Mouse (Mus musculus) neutrophil, adult 65 days (primary cell): ENCODE measurements around the gene Hs6st2. TPM values are rescaled to one million over a fixed set of nuclear protein-coding genes. Genes with fewer than 3 reads are reported as not detected.

ENCODE experiments used
- total RNA-seq: library from RNA; stranded (reverse); gene quantifications from 2 replicates; pipeline ENCODE4 v1.2.4, GENCODE M21; 2023

Hs6st2 gene
- not detected in 2 replicates for total RNA-seq

GRCm38 (mm10) chrX:51681756-51682155, at the start of gene Hs6st2:
Gene Hs6st2, minus strand, starts transcription at chrX:51681856.

Other genes starting within 250 kb of the Hs6st2 start
- not detected in 2 replicates for gene Usp26, start 119.4 kb upstream of the Hs6st2 start, total RNA-seq